Comparison of ENCODE assay signal across 8 mouse cellular contexts in the genomic region with DNA sequence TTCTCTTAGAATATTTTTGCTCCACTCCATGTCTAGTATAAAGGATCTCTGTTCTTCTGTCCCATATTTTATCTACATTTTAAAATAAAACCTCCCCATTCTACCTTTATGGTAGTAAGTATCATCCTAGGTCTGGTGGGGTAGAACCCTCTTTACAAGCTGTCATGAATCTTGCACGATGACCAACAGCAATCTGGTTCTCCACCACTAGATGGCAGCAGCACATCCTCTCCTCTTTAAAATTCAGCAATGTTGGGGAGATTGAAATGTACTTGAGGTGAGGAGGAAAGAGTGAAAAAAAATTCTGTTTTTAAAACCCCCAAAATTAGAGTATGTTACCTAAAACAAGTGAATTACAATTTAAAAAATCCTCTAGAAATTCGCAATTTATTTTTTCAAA.
DNase-seq lines count a peak whose midpoint lies in the region; ATAC-seq and TF ChIP-seq lines count a peak whose summit lies in the region.

No protein-coding gene starts in this region.

- peak; percentile 74 for TF ChIP-seq CTCF in C2C12 (IDR thresholded peaks at IDR 0.05; ENCODE audit: control insufficient read depth, insufficient read depth, insufficient read length)

- peak; percentile 66 for ATAC-seq in forebrain, embryonic 16.5 days
- ATAC-seq in megakaryocyte progenitor cell, adult 5-6 weeks (replicated peaks; ENCODE audit: poor library complexity), result peak; percentile 75

- no peak overlapping the region for H3K27ac ChIP-seq in forebrain, embryonic 16.5 days (ENCODE audit: low read length)

- H3K79me2 ChIP-seq in C2C12 (ENCODE audit: control insufficient read depth, insufficient read depth), result no peaks in the 10 kb centered on the region

- H3K4me1 ChIP-seq in forebrain, embryonic 16.5 days (replicated peaks; ENCODE audit: control insufficient read depth, insufficient read depth, low read length), result no peaks in the 10 kb centered on the region

- no peak overlapping the region for H3K9ac ChIP-seq in forebrain, embryonic 16.5 days (replicated peaks; ENCODE audit: low read depth, low read length)

- no peaks in the 10 kb centered on the region for H3K36me3 ChIP-seq in C2C12 (ENCODE audit: control insufficient read depth, insufficient read depth)
- H3K36me3 ChIP-seq in forebrain, embryonic 16.5 days (ENCODE audit: control insufficient read depth, insufficient read depth), result no peaks in the 10 kb centered on the region

- H3K4me3 ChIP-seq in C2C12 (ENCODE audit: insufficient read depth, poor library complexity, severe bottlenecking), result no peak overlapping the region
- no peak overlapping the region for H3K4me3 ChIP-seq in forebrain, embryonic 16.5 days (replicated peaks; ENCODE audit: low read length)

- no peaks in the 10 kb centered on the region for H3K9me3 ChIP-seq in forebrain, embryonic 16.5 days (ENCODE audit: control insufficient read depth, low read length)

- H3K79me3 ChIP-seq in C2C12 (ENCODE audit: low read depth), result no peaks in the 10 kb centered on the region

- no peaks in the 10 kb centered on the region for H3K27me3 ChIP-seq in C2C12 (ENCODE audit: control insufficient read depth, insufficient read depth, insufficient read length)
- H3K27me3 ChIP-seq in forebrain, embryonic 16.5 days (replicated peaks; ENCODE audit: control insufficient read depth, insufficient read depth, low read length), result no peaks in the 10 kb centered on the region

- WGBS in forebrain, embryonic 16.5 days, result 22% methylated on average over 2 of the region's 2 CpGs

- no peak overlapping the region for H3ac ChIP-seq in C2C12 (ENCODE audit: control insufficient read depth, insufficient read length, low read depth)

- H3K4me2 ChIP-seq in forebrain, embryonic 16.5 days (ENCODE audit: low read length), result no peak overlapping the region

- DNase-seq in gastrocnemius, adult 18-20 months (ENCODE audit: low spot score), result peak; percentile 3
- DNase-seq in gastrocnemius, adult 8-10 months (ENCODE audit: low spot score in 2 of 2), result no peak
- peak; percentile 56 to 64 for DNase-seq in cerebellum, adult 18-20 months
- DNase-seq in layer of hippocampus, adult 18-20 months (ENCODE audit: low spot score in 2 of 2), result peak; percentile 10 to 77
- DNase-seq in yolk sac, embryonic 10.5 days (ENCODE audit: low spot score), result no peak

TF ChIP-seq in C2C12, 6 proteins besides CTCF, POLR2A, EP300 and RAD21:
- no peak for TF ChIP-seq USF1 (IDR thresholded peaks at IDR 0.05; ENCODE audit: low read depth)
- no peak for TF ChIP-seq MYOD1 (IDR thresholded peaks at IDR 0.05; ENCODE audit: control insufficient read depth, insufficient read length, low read depth)
- no peak for TF ChIP-seq MYOG (IDR thresholded peaks at IDR 0.05; ENCODE audit: control insufficient read depth, extremely low read depth, insufficient read length)
- TF ChIP-seq MAX (IDR thresholded peaks at IDR 0.05), result no peak
- no peak for TF ChIP-seq CEBPB (IDR thresholded peaks at IDR 0.05; ENCODE audit: low read depth)
- TF ChIP-seq FOSL1 (IDR thresholded peaks at IDR 0.05; ENCODE audit: insufficient read depth, low read length, poor library complexity, severe bottlenecking), result no peak

Comparison
In these comparisons a context has a peak if more than half of its experiments do, and no peak if none do; other contexts are left out.
1. DNase-seq: peak in gastrocnemius, adult 18-20 months (single experiment), cerebellum, adult 18-20 months (2 of 2) and layer of hippocampus, adult 18-20 months (2 of 2); none in gastrocnemius, adult 8-10 months (0 of 2) and yolk sac, embryonic 10.5 days (single experiment).